Comparison of ENCODE assay signal across 15 mouse cellular contexts in genomic region chr8:121129265-121129940, GRCm38 (mm10). TPM values are rescaled to one million over a fixed set of nuclear protein-coding genes. Genes with fewer than 3 reads are reported as not detected.
DNase-seq lines count a peak whose midpoint lies in the region; ATAC-seq and TF ChIP-seq lines count a peak whose summit lies in the region.
"Had no signal": no experiment of that assay in that cellular context is flagged by ENCODE, and none has a peak within 500 bp of the region (broad histone marks: within the 10 kb centered on the region; RNA-seq: fewer than 3 reads in every experiment).

No protein-coding gene starts in this region.

- no peak overlapping the region for H3K9ac ChIP-seq in heart, embryonic 12.5 days
- no peak overlapping the region for H3K9ac ChIP-seq in heart, adult 2 months (ENCODE audit: low read depth, low read length)
- 0 out of 2 replicates have a peak overlapping the region, but pooled peaks have one; percentile 42 for H3K9ac ChIP-seq in lung, embryonic 15.5 days
- peak overlapping the region; percentile 37; the same call in 1 of the 2 replicates for H3K9ac ChIP-seq in embryonic facial prominence, embryonic 12.5 days
- H3K9ac ChIP-seq in stomach, embryonic 14.5 days (replicated peaks; ENCODE audit: low read depth, low read length): no peak overlapping the region
- H3K9ac ChIP-seq: hindbrain, embryonic 12.5 days; midbrain, embryonic 15.5 days; neural tube, embryonic 12.5 days had no signal

- peaks cover 49% of the 10 kb centered on the region for H3K4me1 ChIP-seq in heart, embryonic 12.5 days (replicated peaks)
- no peaks in the 10 kb centered on the region for H3K4me1 ChIP-seq in heart, adult 2 months (ENCODE audit: control insufficient read depth, insufficient read depth, low read length)
- peaks cover 41% of the 10 kb centered on the region for H3K4me1 ChIP-seq in lung, embryonic 15.5 days
- H3K4me1 ChIP-seq in embryonic facial prominence, embryonic 12.5 days: peaks cover 44% of the 10 kb centered on the region
- H3K4me1 ChIP-seq in stomach, embryonic 14.5 days (ENCODE audit: control insufficient read depth, insufficient read depth, low read length): peaks cover 14% of the 10 kb centered on the region; the same call in 1 of the 2 replicates

- H3K79me2 ChIP-seq in heart, adult 2 months (replicated peaks; ENCODE audit: control insufficient read depth, insufficient read depth, low read length): no peaks in the 10 kb centered on the region

- H3K36me3 ChIP-seq in heart, embryonic 12.5 days: no peaks in the 10 kb centered on the region
- H3K36me3 ChIP-seq in heart, adult 2 months (ENCODE audit: control insufficient read depth, insufficient read depth, low read length): no peaks in the 10 kb centered on the region
- no peaks in the 10 kb centered on the region for H3K36me3 ChIP-seq in lung, embryonic 15.5 days
- H3K36me3 ChIP-seq in embryonic facial prominence, embryonic 12.5 days: no peaks in the 10 kb centered on the region
- H3K36me3 ChIP-seq in stomach, embryonic 14.5 days (ENCODE audit: control insufficient read depth, insufficient read depth, low read length): no peaks in the 10 kb centered on the region
- H3K36me3 ChIP-seq: hindbrain, embryonic 12.5 days; midbrain, embryonic 15.5 days; neural tube, embryonic 12.5 days had no signal

- H3K9me3 ChIP-seq in heart, embryonic 12.5 days (replicated peaks): no peaks in the 10 kb centered on the region
- no peaks in the 10 kb centered on the region for H3K9me3 ChIP-seq in lung, embryonic 15.5 days
- H3K9me3 ChIP-seq in embryonic facial prominence, embryonic 12.5 days: no peaks in the 10 kb centered on the region
- no peaks in the 10 kb centered on the region for H3K9me3 ChIP-seq in stomach, embryonic 14.5 days (ENCODE audit: control insufficient read depth, low read depth, low read length)
- H3K9me3 ChIP-seq: midbrain, embryonic 15.5 days; neural tube, embryonic 12.5 days had no signal

- no peak overlapping the region for H3K27ac ChIP-seq in heart, embryonic 12.5 days (ENCODE audit: poor library complexity, severe bottlenecking)
- H3K27ac ChIP-seq in heart, adult 2 months: no peak overlapping the region
- H3K27ac ChIP-seq in lung, embryonic 15.5 days: no peak overlapping the region
- H3K27ac ChIP-seq in embryonic facial prominence, embryonic 12.5 days: no peak overlapping the region
- H3K27ac ChIP-seq in stomach, embryonic 14.5 days (ENCODE audit: low read length): no peak overlapping the region
- H3K27ac ChIP-seq: hindbrain, embryonic 12.5 days; midbrain, embryonic 15.5 days; neural tube, embryonic 12.5 days had no signal

- peak overlapping the region; percentile 78 for H3K4me2 ChIP-seq in heart, embryonic 12.5 days
- peak overlapping the region; percentile 68 for H3K4me2 ChIP-seq in lung, embryonic 15.5 days
- H3K4me2 ChIP-seq in embryonic facial prominence, embryonic 12.5 days (replicated peaks): peak overlapping the region; percentile 48
- H3K4me2 ChIP-seq in stomach, embryonic 14.5 days (replicated peaks; ENCODE audit: low read depth, low read length): peak overlapping the region; percentile 56

- TF ChIP-seq CTCF in heart, adult 2 months (IDR thresholded peaks at IDR 0.05): no peak

- no peak for TF ChIP-seq POLR2A in heart, adult 2 months (IDR thresholded peaks at IDR 0.05; ENCODE audit: insufficient read depth, low read depth, low read length)

- TF ChIP-seq EP300 in heart, adult 2 months (IDR thresholded peaks at IDR 0.05; ENCODE audit: insufficient read depth, low read depth, low read length): no peak

- DNase-seq in heart, adult 2 months: no peak
- DNase-seq in lung, adult 18-20 months: no peak
- DNase-seq in gastrocnemius, postnatal 25 days: no peak
- DNase-seq: kidney, adult 2 months; lung, postnatal 36 days; thymus, adult 18-20 months had no signal

- ATAC-seq in heart, embryonic 12.5 days (ENCODE audit: insufficient number of reproducible peaks, low FRiP score): no peak
- no peak for ATAC-seq in lung, embryonic 15.5 days (ENCODE audit: borderline replicate concordance, extremely low read depth, low FRiP score, low TSS enrichment)
- no peak for ATAC-seq in embryonic facial prominence, embryonic 12.5 days (ENCODE audit: insufficient number of reproducible peaks, insufficient read depth, low FRiP score, low TSS enrichment)
- no peak for ATAC-seq in stomach, embryonic 14.5 days (ENCODE audit: insufficient number of reproducible peaks, insufficient read depth, low FRiP score, low read depth)
- ATAC-seq in megakaryocyte-erythroid progenitor cell, adult 5-6 weeks (replicated peaks; ENCODE audit: low FRiP score, low TSS enrichment, poor library complexity, severe bottlenecking): no peak
- ATAC-seq: midbrain, embryonic 15.5 days had no signal

- H3K27me3 ChIP-seq in heart, embryonic 12.5 days (replicated peaks): peaks cover 69% of the 10 kb centered on the region
- H3K27me3 ChIP-seq in heart, adult 2 months (ENCODE audit: control insufficient read depth, insufficient read depth, low read length): peaks cover 13% of the 10 kb centered on the region
- H3K27me3 ChIP-seq in lung, embryonic 15.5 days: peaks cover 77% of the 10 kb centered on the region
- peaks cover 61% of the 10 kb centered on the region for H3K27me3 ChIP-seq in embryonic facial prominence, embryonic 12.5 days
- H3K27me3 ChIP-seq in stomach, embryonic 14.5 days (ENCODE audit: control insufficient read depth, insufficient read depth, low read length): peaks cover 16% of the 10 kb centered on the region; the same call in 1 of the 2 replicates

- intact Hi-C loops in heart, adult 2 months (cut with DNase I): loop anchor here (5.0 kb wide), 1 partner anchor 43 kb away; no protein-coding TSS in a partner anchor

- H3K4me3 ChIP-seq in heart, embryonic 12.5 days: peak overlapping the region; percentile 29; the same call in 1 of the 2 replicates
- H3K4me3 ChIP-seq in heart, adult 2 months: no peak overlapping the region
- H3K4me3 ChIP-seq in lung, embryonic 15.5 days: peak overlapping the region; percentile 43
- peak overlapping the region; percentile 28 for H3K4me3 ChIP-seq in embryonic facial prominence, embryonic 12.5 days
- peak overlapping the region; percentile 40 for H3K4me3 ChIP-seq in stomach, embryonic 14.5 days (ENCODE audit: low read depth, low read length)

- WGBS in heart, embryonic 12.5 days: 31% methylated on average over 16 of the region's 16 CpGs
- WGBS in heart, adult 2 months: 66% methylated on average over 16 of the region's 16 CpGs
- 26% methylated on average over 16 of the region's 16 CpGs for whole genome bisulfite sequencing in lung, embryonic 15.5 days
- WGBS in embryonic facial prominence, embryonic 12.5 days: 19% methylated on average over 16 of the region's 16 CpGs
- WGBS in stomach, embryonic 14.5 days: 28% methylated on average over 16 of the region's 16 CpGs

RNA-seq across cellular contexts. Expression of gene Foxl1, which starts 1.7 kb away (rescaled TPM):
- 0.78 and 1.2 TPM in 2 replicates for polyA plus RNA-seq in heart, embryonic 12.5 days (2016; fragmentation: Nextera tagmentation; extraction: Ambion mirVana)
- total RNA-seq in heart, adult 2 months (2021): under 1 TPM; 0.07 to 0.08 TPM
- 0.08 and 0.09 TPM in 2 replicates for polyA plus RNA-seq in heart, adult 2 months (2012; rRNA removed)
- 6.8 and 8.5 TPM in 2 replicates for polyA plus RNA-seq in lung, embryonic 15.5 days (2015; fragmentation: Nextera tagmentation; extraction: Ambion mirVana)
- polyA plus RNA-seq in embryonic facial prominence, embryonic 12.5 days (2016; fragmentation: Nextera tagmentation; extraction: Ambion mirVana): 4.6 and 5.2 TPM in 2 replicates
- 6.9 and 7.0 TPM in 2 replicates for polyA plus RNA-seq in stomach, embryonic 14.5 days (2014; fragmentation: Nextera tagmentation; extraction: Ambion mirVana)
- not detected for total RNA-seq in gastrocnemius, postnatal 25 days (2021)
- not detected in 2 replicates for total RNA-seq in megakaryocyte-erythroid progenitor cell, adult 5-6 weeks (2014; fragmentation: Nextera tagmentation)
- total RNA-seq in megakaryocyte-erythroid progenitor cell, adult 5-6 weeks (2017): not detected in 2 replicates
- total RNA-seq: common myeloid progenitor, adult 5-6 weeks had no signal

RNA-seq across cellular contexts. Expression of gene Foxc2, which starts 13.4 kb away (rescaled TPM):
- 20.7 and 20.8 TPM in 2 replicates for polyA plus RNA-seq in heart, embryonic 12.5 days (2016; fragmentation: Nextera tagmentation; extraction: Ambion mirVana)
- total RNA-seq in heart, adult 2 months (2021): 1 to 10 TPM; 2.0 to 2.2 TPM
- polyA plus RNA-seq in heart, adult 2 months (2012; rRNA removed): 0.97 and 2.0 TPM in 2 replicates
- polyA plus RNA-seq in lung, embryonic 15.5 days (2015; fragmentation: Nextera tagmentation; extraction: Ambion mirVana): 2.1 and 2.3 TPM in 2 replicates
- 26.8 and 29.8 TPM in 2 replicates for polyA plus RNA-seq in embryonic facial prominence, embryonic 12.5 days (2016; fragmentation: Nextera tagmentation; extraction: Ambion mirVana)
- 0.20 and 0.56 TPM in 2 replicates for polyA plus RNA-seq in stomach, embryonic 14.5 days (2014; fragmentation: Nextera tagmentation; extraction: Ambion mirVana)
- under 1 TPM; 0.41 to 0.54 TPM for total RNA-seq in gastrocnemius, postnatal 25 days (2021)
- total RNA-seq in megakaryocyte-erythroid progenitor cell, adult 5-6 weeks (2014; fragmentation: Nextera tagmentation): not detected in 2 replicates
- total RNA-seq in megakaryocyte-erythroid progenitor cell, adult 5-6 weeks (2017): not detected in 2 replicates
- total RNA-seq: common myeloid progenitor, adult 5-6 weeks had no signal

RNA-seq across cellular contexts. Expression of gene Mthfsd, which starts 21.2 kb away (rescaled TPM):
- 45.2 and 45.8 TPM in 2 replicates for polyA plus RNA-seq in heart, embryonic 12.5 days (2016; fragmentation: Nextera tagmentation; extraction: Ambion mirVana)
- total RNA-seq in heart, adult 2 months (2021): 10 to 100 TPM; 12.8 to 13.5 TPM
- polyA plus RNA-seq in heart, adult 2 months (2012; rRNA removed): 26.4 and 27.7 TPM in 2 replicates
- polyA plus RNA-seq in lung, embryonic 15.5 days (2015; fragmentation: Nextera tagmentation; extraction: Ambion mirVana): 60.2 and 60.8 TPM in 2 replicates
- 66.9 and 75.0 TPM in 2 replicates for polyA plus RNA-seq in embryonic facial prominence, embryonic 12.5 days (2016; fragmentation: Nextera tagmentation; extraction: Ambion mirVana)
- polyA plus RNA-seq in stomach, embryonic 14.5 days (2014; fragmentation: Nextera tagmentation; extraction: Ambion mirVana): 65.9 and 66.6 TPM in 2 replicates
- 10 to 100 TPM; 14.6 to 15.0 TPM for total RNA-seq in gastrocnemius, postnatal 25 days (2021)
- total RNA-seq in megakaryocyte-erythroid progenitor cell, adult 5-6 weeks (2014; fragmentation: Nextera tagmentation): 41.2 and 48.6 TPM in 2 replicates
- total RNA-seq in megakaryocyte-erythroid progenitor cell, adult 5-6 weeks (2017): 13.7 and 24.8 TPM in 2 replicates

RNA-seq across cellular contexts. Expression of gene Foxf1, which starts 45.2 kb away (rescaled TPM):
- polyA plus RNA-seq in heart, embryonic 12.5 days (2016; fragmentation: Nextera tagmentation; extraction: Ambion mirVana): 0.68 and 3.7 TPM in 2 replicates
- under 1 TPM; 0.13 to 0.43 TPM for total RNA-seq in heart, adult 2 months (2021)
- 0.44 and 1.2 TPM in 2 replicates for polyA plus RNA-seq in heart, adult 2 months (2012; rRNA removed)
- 151 and 157 TPM in 2 replicates for polyA plus RNA-seq in lung, embryonic 15.5 days (2015; fragmentation: Nextera tagmentation; extraction: Ambion mirVana)
- 35.0 and 35.9 TPM in 2 replicates for polyA plus RNA-seq in embryonic facial prominence, embryonic 12.5 days (2016; fragmentation: Nextera tagmentation; extraction: Ambion mirVana)
- 147 and 163 TPM in 2 replicates for polyA plus RNA-seq in stomach, embryonic 14.5 days (2014; fragmentation: Nextera tagmentation; extraction: Ambion mirVana)
- total RNA-seq in gastrocnemius, postnatal 25 days (2021): not detected
- not detected in 2 replicates for total RNA-seq in megakaryocyte-erythroid progenitor cell, adult 5-6 weeks (2014; fragmentation: Nextera tagmentation)
- total RNA-seq in megakaryocyte-erythroid progenitor cell, adult 5-6 weeks (2017): not detected in 2 replicates
- total RNA-seq: common myeloid progenitor, adult 5-6 weeks had no signal

Comparison
In these comparisons a context has a peak if more than half of its experiments do, and no peak if none do; other contexts are left out.
1. H3K9ac ChIP-seq: peak in lung, embryonic 15.5 days (single experiment) and embryonic facial prominence, embryonic 12.5 days (single experiment); none in heart, embryonic 12.5 days (single experiment), heart, adult 2 months (single experiment) and stomach, embryonic 14.5 days (single experiment).
2. Peak in every context shown above with its lines, with median percentiles within 50 percentile points of each other: H3K4me2 ChIP-seq.